Mouse (Mus musculus) kidney, adult 18-20 months (tissue): ENCODE data around the gene Dock9.
A peak's percentile ranks its signal among the peaks of the same experiment; 100 is the strongest.

ENCODE experiments used
- DNase-seq: peaks from one replicate; pipeline ENCODE4 v3.0.0; 2021

Dock9 gene

GRCm38 (mm10) chr14:121573391-121573790, 224.2 kb downstream of the Dock9 start:
- no peak for DNase-seq

DNA sequence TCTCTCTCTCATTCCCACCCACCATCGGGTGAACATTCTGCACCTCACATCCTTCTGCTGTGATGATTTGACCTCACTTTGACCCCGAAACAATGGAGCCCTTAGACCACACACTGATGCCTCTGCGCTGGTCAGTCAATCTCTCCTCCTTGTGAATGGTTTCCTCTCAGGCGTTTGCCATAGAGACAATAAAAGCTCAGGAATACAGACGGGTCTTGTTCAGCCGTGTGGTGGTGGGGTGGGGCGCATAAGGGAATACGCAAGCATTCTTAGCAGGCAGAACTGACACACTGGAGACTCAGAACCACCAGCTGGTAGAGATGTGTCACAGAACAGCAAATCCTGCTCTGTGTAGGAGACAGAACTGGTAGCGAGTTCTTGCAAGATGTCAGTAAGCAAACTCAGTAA, 230.8 kb downstream of the Dock9 start:
- no peak for DNase-seq

DNA sequence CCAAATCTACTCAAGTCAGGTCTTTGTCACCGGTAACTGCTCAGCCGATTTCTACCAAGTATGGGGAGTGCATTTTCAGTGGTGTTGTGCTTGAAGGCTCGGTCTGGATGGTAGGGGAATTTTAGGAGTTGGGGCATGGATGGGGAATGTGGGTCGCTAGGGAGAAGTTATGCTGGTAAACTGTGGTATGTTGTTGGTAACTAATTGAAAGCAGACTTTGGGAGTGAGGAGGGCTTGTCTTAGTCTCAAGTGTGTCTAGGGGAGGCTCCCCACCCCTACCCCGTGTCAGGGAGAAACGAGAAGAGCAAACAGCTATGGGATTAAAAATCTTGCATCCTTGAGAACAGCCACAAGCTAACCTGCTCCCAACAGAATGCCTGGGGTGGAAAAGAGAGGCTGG, 231.7 kb downstream of the Dock9 start:
- DNase-seq: no peak

DNA sequence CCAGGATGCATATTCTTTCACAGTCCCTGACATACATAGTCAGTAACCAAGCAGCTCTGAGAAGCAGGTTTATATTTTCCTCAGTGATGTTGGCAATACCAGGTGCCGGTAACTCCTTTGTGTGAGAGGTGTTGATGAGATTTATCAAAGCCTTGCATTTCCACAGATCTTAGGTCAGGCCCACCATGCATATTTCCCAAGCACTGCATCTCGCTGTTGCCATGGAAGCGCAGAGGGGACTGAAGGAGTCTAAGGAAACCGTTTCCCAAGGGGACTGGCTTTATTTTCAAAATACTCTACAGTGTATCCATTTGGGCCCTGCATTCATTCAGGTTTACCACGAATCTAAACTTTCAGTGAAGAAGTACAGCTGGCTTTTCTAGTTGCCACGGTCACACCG, 233.0 kb downstream of the Dock9 start:
- no peak for DNase-seq

- DNase-seq: no peak
Measured at GRCm38 (mm10) chr14:121563954-121564353, 233.7 kb downstream of the Dock9 start.

DNA sequence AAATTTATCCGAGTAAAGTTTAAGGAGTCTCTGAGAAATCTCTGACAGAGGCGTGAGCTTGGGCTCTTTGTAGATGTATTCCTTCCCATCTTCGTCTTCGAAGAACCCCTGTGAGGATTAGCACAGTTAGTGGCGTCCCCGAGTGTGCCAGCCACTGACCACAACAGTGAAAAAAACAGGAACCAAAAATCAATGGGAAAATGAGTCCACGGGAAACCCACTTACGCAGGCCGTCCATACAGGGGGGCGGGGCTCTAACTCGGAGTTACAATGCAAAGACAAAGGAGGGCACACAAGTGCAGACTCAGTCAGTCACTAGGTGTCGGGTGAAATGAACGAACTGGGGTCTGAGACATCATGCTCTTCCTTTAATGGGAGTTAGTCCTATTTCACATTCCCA, 238.6 kb downstream of the Dock9 start:
- no peak for DNase-seq

DNA sequence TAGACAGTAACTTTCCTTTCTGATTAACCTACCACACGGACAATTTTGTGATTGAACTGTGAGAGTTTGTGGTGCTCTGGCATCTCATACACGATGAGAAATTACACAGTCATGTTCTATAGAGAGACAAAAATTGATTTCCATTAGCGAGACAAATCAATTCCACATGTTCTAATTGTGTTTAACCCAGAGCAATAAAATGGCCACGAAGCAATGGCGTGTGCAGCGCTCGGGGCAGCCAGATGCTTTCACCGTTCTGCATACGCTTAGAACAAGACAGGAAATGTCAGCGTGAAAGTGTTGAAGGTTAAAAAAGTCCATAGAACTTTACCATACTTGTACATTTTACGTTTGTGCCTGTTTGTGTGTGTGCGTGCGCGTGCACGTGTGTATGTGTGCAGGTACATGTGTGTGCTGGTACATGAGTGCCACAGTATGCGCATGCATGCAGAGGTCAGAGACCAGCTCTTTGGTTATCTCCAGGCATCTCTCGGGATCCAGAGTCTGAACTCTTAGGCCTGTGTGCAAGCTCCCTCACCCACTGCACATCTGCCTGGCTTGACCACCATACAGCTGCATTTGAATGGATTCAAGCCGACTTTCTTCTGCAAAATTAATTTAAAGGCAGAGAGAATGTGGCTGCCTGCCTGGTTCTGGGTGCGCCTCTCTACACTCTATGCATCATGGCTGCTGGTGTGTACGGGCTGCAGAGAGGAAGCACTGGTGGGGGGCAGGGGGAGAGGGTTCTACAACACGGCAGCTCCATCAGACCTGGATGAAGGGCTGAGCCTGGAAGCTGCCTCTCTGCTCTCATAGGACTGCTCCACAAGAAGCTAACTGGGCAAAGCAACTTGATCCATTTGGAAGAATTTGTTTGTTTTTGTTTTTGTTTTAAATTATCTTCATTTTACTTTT, 241.0 kb downstream of the Dock9 start:
- no peak for DNase-seq

DNA sequence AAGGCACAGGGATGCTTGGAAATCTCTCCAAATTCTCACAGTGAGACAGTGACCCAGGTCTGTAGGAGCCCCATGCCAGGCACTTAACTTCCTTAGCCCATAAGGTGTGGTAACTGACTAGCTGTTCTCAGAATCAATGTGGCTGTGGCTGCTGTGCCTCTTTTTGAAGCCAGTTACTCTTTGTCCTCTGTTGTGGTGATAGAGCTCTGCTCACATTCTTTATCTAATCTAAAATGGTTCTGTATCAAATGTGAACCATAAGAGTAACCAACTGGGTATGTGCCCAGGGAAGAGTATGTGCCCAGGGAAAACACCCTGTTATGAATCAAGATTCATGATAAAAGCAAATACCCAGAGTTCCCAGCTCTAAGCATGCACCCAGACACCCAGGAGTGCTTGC, 243.9 kb downstream of the Dock9 start:
- no peak for DNase-seq

DNA sequence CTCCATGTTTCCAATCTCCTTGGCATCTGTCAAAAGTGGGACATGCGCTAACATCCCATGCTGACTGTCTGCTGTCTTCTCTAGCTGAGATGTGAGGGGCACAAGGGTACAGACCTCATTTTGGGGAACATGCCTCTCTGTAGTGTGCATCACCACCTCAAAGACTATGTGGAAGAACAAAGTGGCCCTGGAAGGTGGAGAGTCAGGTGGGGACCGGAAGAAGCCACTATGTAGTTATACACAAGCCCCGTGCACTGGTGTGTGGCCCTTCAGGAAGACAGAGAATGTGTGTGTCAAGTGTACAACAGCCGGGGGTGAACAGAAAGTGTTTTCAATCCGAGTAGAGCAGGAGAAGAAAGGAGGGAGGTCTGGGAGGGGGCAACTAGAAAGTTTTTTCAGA, 245.1 kb downstream of the Dock9 start:
- no peak for DNase-seq

DNA sequence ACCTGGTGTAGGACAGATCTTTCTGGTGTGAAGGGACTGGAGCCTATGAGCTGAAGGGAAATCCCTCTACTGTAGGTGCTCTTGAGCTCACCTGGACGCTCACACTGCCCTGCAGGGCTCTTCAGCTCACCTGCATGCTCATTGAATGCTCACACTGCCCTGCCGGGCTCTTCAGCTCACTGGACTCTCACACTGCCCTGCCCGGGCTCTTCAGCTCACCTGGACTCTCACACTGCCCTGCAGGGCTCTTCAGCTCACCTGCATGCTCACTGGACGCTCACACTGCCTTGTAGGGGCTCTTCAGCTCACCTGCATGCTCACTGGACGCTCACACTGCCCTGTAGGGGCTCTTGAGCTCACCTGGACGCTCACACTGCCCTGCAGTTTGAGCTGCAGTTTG, 247.8 kb downstream of the Dock9 start:
- no peak for DNase-seq

DNA sequence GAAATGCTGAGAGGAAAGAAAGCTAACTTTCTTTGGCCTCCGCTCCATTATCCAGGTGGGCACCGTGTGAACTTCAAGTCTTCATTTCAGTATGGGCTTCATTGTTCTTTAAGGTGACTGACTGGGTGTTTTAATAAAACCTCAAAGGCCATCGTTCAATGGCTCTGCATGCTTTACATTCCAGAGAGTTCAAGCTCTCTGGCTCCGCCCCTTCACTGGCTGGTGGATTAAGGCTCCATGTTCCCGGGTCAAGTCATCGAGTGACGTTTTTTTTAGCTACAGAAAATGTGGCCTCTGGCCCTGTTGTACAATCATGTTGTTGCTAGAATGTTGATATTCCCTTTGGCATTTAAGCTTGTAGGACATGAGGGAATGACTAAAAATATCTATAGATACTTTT, 249.9 kb downstream of the Dock9 start:
- peak; percentile 54 for DNase-seq

DNA sequence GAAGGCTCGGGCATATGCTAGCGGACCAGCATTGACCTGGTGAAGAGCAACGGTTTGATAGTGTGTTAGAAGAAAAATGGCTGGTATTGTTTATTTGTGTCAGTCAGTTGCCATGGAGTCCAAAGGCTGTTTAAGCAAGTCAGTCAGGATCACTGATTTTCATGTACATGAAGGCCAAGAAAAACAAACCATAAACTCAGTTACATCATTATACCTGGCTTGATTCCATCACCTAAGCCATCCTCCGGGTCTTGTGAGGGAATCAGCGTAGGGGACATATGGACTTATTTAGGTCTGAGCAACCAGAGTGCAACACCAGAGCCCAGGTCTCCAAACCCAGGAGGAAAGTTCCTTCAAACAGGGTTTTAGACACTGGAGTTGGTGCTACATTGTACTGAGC, 251.0 kb downstream of the Dock9 start:
- DNase-seq: peak; percentile 11

- DNase-seq: no peak
Measured at GRCm38 (mm10) chr14:121545551-121546331, 251.9 kb downstream of the Dock9 start.

DNA sequence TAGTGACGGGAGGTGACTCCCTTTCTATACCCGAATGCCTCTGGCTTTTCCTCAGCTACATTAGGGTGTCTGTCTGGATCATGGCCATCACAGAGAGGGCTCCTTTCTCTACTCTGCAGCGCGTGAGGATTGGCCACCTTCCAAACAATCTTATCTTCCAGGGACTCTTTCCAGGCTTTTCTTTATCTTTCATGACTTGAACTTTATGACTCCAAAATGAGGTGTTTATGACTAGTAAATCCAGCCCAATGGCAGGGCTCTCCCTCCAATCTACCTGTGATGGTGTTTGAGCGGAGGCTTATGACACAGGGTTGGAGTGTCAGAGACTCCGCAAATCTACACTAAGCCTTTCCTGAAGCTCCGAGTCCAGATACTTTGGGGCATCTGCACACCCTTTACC, 256.4 kb downstream of the Dock9 start:
- no peak for DNase-seq

DNA sequence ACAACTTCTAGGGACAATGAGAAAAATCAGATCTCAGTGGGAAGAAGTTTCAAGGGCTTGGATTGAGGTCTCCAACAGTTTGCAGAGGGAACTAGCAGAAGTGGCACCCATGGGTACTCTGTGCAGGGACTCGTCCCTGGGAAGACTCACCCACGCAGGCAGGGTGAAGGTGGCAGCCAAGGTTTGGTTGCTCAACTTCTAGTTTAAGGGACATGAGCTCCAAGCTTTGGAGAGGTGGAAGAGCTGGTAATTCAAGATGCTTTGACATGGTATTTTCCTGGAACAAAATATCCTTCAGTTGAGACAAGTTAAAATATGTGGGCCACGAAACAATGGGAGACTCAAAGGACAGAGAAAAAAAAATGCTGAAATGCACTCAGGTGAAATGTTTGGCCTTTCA, 263.1 kb downstream of the Dock9 start:
- no peak for DNase-seq

DNA sequence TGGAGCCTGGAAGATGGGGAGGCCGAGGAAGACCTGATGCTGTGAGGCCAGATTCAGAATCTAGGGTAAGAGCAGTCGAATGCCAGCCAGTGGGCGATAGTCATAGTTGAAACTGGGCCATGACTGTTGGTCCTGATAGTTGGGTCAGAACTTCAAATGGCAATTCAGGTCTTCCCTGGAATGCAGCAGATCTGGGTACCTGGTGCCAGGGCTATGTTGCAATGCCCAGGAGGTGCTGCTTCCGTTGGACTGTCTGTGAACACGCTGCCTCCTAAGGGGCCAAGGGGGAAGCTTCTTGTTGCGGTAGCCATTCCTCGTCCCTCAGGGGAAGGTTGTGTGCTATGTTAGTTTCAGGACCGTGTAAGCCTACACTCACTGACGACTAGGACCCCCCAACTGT, 266.8 kb downstream of the Dock9 start:
- no peak for DNase-seq

DNA sequence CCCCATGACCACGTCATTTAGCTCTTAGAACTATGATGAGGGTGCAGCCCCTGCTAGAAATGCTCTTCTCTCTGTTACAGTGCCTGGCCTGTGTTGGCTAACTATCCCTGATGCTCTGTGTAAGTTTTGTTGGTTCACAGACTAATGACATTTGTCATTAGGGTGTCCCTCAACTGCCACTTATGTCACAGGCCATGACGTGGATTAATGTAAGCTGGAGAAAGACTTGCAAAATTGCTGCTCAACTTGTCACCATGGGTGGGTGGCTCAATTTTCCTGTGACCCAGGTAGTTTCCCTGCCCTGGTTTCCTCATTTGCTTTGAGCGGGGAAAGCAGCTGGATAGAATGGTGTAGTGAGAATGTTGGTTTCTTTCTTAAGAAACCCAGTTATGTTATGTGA, 269.8 kb downstream of the Dock9 start:
- DNase-seq: no peak

GRCm38 (mm10) chr14:121527201-121527600, 270.4 kb downstream of the Dock9 start:
- no peak for DNase-seq

GRCm38 (mm10) chr14:121521709-121522108, 275.9 kb downstream of the Dock9 start:
- peak; percentile 35 for DNase-seq

DNA sequence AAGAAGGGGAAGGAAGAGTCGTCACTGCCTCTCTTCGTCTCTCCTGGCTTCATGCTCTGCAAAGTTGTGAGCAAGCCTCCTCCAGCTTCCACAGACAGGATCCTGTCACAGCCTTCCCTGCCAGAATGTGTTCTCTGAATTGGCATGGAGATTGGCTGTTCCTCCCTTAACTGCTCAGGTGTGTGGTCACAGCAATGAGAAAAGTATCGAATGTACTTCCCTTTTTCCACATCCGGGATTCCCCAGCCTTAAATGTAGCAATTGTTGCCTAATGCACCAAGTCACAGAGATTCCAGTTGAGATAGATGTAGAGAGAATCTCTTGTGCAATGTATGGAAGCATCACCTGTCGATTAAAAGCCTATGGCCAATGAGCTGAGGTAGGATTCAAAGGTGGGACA, 280.8 kb downstream of the Dock9 start:
- no peak for DNase-seq

DNA sequence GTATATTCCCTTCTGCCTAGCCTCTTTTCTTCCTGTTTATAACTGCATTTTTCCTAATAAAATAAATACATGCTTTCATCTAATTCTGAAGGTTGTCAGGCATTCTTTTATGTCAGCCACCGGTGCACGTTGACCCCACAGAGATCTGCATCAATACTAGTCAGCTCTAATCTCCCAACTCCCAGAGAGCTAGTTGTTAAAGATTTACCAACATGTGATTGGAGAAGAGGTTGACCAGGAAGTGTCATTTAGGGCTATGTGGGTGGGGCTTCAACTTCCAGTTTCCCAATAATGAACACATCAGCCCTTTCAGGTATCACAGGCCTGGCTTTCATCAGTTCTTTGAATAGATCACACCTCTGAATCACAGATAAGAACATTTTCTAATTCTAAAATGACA, 288.7 kb downstream of the Dock9 start:
- no peak for DNase-seq

GRCm38 (mm10) chr14:121506336-121506735, 291.3 kb downstream of the Dock9 start:
- DNase-seq: no peak

DNA sequence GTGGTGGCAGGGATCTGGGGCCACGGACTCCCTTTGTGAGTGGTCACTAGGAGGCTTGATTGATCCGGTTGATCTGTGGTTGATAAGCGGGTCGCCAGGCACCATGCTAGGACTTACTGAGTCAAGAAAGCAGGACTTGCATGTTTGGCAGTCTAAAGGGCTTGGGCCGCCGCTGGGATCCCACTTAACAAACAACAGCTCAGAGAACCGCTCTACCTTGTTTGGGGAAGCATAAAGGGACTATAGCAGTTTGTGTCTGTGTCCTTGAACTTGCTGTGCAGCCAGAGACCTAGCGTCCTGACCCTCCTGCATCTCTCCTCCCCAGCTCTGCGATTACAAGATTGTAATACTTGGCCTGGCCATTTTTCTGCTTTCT, 292.2 kb downstream of the Dock9 start:
- DNase-seq: no peak

DNA sequence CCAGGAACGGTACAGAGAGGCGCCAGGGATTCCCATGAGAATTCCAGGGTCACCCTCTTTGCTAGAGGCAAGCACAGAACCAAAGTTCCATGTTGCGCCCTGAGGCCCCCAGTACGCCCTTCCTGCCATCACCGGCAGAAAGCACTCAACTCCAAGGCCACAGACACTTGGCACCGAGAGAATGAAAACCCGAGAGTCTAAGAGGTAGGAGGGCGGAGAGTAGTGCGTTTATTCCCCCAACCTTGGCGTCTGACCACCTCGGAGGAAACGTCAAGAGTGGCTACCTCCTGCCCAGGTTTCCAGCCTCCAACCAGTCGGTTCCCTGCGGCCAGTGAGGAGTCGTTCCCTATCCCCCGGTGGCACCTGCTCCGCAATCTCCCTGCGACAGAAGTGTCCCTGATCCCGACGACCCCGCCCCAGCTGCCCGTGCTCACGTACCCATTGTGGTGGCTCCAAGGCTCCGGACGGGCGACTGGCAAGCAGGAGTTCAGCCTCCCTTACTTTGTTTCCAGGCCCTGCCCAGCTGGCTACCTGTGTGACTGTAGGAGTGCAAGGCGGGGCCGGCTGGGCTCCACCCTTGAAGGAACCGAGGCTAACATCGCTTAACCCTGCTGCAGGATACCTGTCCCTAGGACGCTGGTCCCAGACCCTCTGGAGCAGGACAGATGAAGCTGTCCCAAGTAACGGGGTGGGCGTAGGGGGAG, 292.7 kb downstream of the Dock9 start, which contains the start of gene Slc15a1:
TSS of gene Slc15a1 (minus strand) at position 472 of the 704 bp plus-strand sequence.
- DNase-seq: no peak
